Mouse (Mus musculus) liver, adult 2 months (tissue): ENCODE measurements around the gene Krt20.

Experiments
- CTCF ChIP-seq: fragments of 200-500 bp; IDR thresholded peaks from 2 replicates; pipeline ENCODE4 v1.5.1; 2011; ENCODE audit warnings: low read depth, low read length, control low read depth
- POLR2A ChIP-seq: fragments of 200-500 bp; IDR thresholded peaks from 2 replicates; pipeline ENCODE4 v1.6.1; 2011; ENCODE audit warnings: low read length, control low read depth; ENCODE audit not compliant: insufficient read depth; ENCODE audit errors: extremely low read depth

- no peak for TF ChIP-seq CTCF
- no peak for TF ChIP-seq POLR2A
These were observed 49.3 kb downstream of the Krt20 start for GRCm38 (mm10) chr11:99388661-99389060.
